Mouse (Mus musculus): ENCODE measurements around the gene Jade1. TPM values are rescaled to one million over a fixed set of nuclear protein-coding genes. Genes with fewer than 3 reads are reported as not detected.

Gene Jade1
- polyA plus RNA-seq, 1 experiment from 2014 or later = 10.3 TPM

DNA sequence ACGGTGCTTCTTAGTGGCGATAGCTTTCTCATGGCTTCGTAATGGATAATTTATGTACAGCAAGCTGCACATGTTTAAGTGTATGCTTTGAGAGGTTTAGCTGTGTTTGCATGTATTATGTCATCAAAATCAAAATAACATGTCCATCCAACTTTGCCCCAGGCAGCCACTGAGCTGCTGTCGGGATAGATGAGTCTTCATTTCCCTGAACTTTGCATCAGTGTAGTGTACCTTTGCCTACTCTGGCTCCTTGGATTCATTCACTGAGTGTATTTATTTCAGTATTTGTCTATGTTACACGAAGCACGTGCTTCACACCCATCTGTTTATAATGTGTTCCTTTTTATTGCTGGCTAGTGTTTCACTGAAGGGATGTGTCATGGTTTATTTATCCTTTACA is 30.8 kb downstream of the Jade1 start:
- no peak overlapping the region for H3K4me3 ChIP-seq (ENCODE audit: low read depth, low read length)
- H3K36me3 ChIP-seq (ENCODE audit: insufficient read depth) = no peaks in the 10 kb centered on the region; the same call in 1 of the 2 replicates
- no peaks in the 10 kb centered on the region for H3K4me1 ChIP-seq (ENCODE audit: insufficient read depth)
- H3K27me3 ChIP-seq (ENCODE audit: insufficient read depth, low read length) = no peaks in the 10 kb centered on the region
- no peak overlapping the region for H3K27ac ChIP-seq (ENCODE audit: low read depth)
- WGBS = 70% methylated on average over 6 of the region's 6 CpGs
- ATAC-seq (ENCODE audit: insufficient read depth) (no peak), DNase-seq (no peak)
- H3K9me3 ChIP-seq (ENCODE audit: low read depth, low read length) = no peaks in the 10 kb centered on the region
- TF ChIP-seq CTCF (IDR thresholded peaks at IDR 0.05; ENCODE audit: low read depth) = no peak
- no peak overlapping the region for H3K4me2 ChIP-seq
- no peak overlapping the region for H3K9ac ChIP-seq

DNA sequence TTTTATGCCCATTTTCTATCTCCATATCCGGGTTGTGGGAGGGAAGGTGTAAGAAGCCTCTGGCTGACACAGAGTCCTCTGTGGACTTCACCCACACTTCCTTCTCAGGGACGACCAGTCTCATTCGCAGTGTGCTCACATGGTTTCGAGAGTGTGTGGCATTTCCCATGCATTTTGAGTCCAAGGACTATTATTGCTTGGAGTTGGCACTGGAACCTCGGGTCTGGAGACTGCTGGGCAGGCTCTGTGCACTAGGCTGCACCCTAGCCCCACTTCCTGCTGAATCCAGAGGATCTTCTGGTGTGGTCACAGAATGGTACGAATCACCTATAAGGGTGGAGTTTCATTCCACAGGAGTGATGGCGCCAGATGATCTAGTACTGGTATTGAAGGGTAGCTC is 31.4 kb downstream of the Jade1 start:
- Histone ChIP-seq H3K27me3 (ENCODE audit: insufficient read depth, low read length) (no peaks in the 10 kb centered on the region), H3K27ac (ENCODE audit: low read depth) (no peak overlapping the region), H3K36me3 (ENCODE audit: insufficient read depth) (no peaks in the 10 kb centered on the region; the same call in 1 of the 2 replicates), H3K9ac (no peak overlapping the region), H3K9me3 (ENCODE audit: low read depth, low read length) (no peaks in the 10 kb centered on the region), H3K4me3 (ENCODE audit: low read depth, low read length) (no peak overlapping the region), H3K4me1 (ENCODE audit: insufficient read depth) (no peaks in the 10 kb centered on the region), H3K4me2 (no peak overlapping the region)
- 74% methylated on average over 7 of the region's 7 CpGs for WGBS
- no peak for DNase-seq
- no peak for ATAC-seq (ENCODE audit: insufficient read depth)
- no peak for TF ChIP-seq CTCF (IDR thresholded peaks at IDR 0.05; ENCODE audit: low read depth)

- Histone ChIP-seq H3K36me3 (ENCODE audit: insufficient read depth) (peaks cover 3% of the 10 kb centered on the region; the same call in 1 of the 2 replicates), H3K9ac (no peak overlapping the region), H3K4me2 (no peak overlapping the region), H3K27me3 (ENCODE audit: insufficient read depth, low read length) (no peaks in the 10 kb centered on the region), H3K27ac (ENCODE audit: low read depth) (no peak overlapping the region), H3K4me3 (ENCODE audit: low read depth, low read length) (no peak overlapping the region), H3K9me3 (ENCODE audit: low read depth, low read length) (no peaks in the 10 kb centered on the region), H3K4me1 (ENCODE audit: insufficient read depth) (no peaks in the 10 kb centered on the region)
- WGBS = 49% methylated on average over 6 of the region's 6 CpGs
- no peak for TF ChIP-seq CTCF (IDR thresholded peaks at IDR 0.05; ENCODE audit: low read depth)
- DNase-seq = peak; percentile 40
- ATAC-seq (ENCODE audit: insufficient read depth) = peak; percentile 78
These were observed 32.1 kb downstream of the Jade1 start for GRCm38 (mm10) chr3:41587588-41587987.

DNA sequence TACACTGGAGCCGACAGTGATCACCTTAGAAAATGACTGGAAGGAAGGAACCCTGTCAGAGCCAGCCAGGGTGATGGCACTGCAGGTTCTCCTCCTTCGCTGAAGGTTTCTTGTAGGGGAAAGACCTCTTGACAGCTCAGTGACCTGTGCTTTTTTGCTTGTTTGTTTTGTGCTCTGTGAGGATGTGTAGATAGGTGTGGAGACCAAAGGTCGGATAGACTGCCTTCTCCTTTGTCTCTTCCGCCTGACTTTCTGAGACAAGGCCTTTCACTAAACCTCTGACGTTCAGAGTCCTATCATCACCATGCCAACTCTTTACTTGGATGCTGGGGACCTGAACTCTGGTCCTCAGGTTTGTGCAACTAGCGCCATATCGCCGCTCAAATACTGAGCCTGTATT is 33.0 kb downstream of the Jade1 start:
- no peak for DNase-seq
- no peak for ATAC-seq (ENCODE audit: insufficient read depth)
- no peak for TF ChIP-seq CTCF (IDR thresholded peaks at IDR 0.05; ENCODE audit: low read depth)
- Histone ChIP-seq H3K27me3 (ENCODE audit: insufficient read depth, low read length) (no peaks in the 10 kb centered on the region), H3K4me2 (no peak overlapping the region), H3K9me3 (ENCODE audit: low read depth, low read length) (no peaks in the 10 kb centered on the region), H3K9ac (no peak overlapping the region), H3K36me3 (ENCODE audit: insufficient read depth) (peaks cover 4% of the 10 kb centered on the region; the same call in 1 of the 2 replicates), H3K4me3 (ENCODE audit: low read depth, low read length) (no peak overlapping the region), H3K27ac (ENCODE audit: low read depth) (no peak overlapping the region), H3K4me1 (ENCODE audit: insufficient read depth) (no peaks in the 10 kb centered on the region)
- WGBS = 73% methylated on average over 8 of the region's 8 CpGs

DNA sequence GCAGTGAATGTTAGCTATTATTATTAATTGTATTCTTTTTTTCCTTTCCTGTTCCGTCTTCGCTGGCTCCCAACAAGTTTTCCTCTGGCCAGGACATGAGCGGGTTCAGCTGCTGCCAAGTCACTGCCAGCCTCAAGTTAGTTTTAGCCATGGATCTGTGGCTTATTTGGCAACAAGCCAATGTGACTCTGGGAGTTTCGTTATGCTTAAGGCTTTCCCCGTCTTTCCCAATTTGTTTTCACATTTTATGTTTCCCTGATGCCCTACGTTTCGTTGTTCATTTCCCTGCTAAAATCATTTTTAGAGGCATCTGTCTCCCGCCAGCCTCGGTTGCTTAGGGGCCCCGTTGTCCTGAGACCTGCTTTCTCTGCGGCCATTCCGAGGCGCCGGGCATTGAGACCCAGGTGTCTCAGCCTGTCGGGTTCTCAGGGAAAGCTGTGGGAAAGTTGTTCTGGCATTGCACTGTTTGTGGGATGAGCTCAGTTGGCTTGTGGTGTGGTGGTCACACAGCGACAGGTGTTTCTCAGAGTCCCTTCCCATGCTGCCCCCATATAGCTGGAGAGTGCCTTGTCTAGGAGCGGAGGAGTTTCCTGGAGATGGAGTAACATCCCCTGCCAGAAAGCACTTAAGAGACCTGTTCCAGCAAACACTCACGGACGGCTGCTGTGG is 33.8 kb downstream of the Jade1 start:
- Histone ChIP-seq H3K4me3 (ENCODE audit: low read depth, low read length) (no peak overlapping the region), H3K9me3 (ENCODE audit: low read depth, low read length) (no peaks in the 10 kb centered on the region), H3K36me3 (ENCODE audit: insufficient read depth) (peaks cover 8% of the 10 kb centered on the region; the same call in 1 of the 2 replicates), H3K4me1 (ENCODE audit: insufficient read depth) (no peaks in the 10 kb centered on the region), H3K27me3 (ENCODE audit: insufficient read depth, low read length) (no peaks in the 10 kb centered on the region), H3K4me2 (no peak overlapping the region), H3K27ac (ENCODE audit: low read depth) (no peak overlapping the region), H3K9ac (no peak overlapping the region)
- WGBS = 67% methylated on average over 19 of the region's 19 CpGs
- DNase-seq (peak; percentile 52), ATAC-seq (ENCODE audit: insufficient read depth) (no peak)
- no peak for TF ChIP-seq CTCF (IDR thresholded peaks at IDR 0.05; ENCODE audit: low read depth)

DNA sequence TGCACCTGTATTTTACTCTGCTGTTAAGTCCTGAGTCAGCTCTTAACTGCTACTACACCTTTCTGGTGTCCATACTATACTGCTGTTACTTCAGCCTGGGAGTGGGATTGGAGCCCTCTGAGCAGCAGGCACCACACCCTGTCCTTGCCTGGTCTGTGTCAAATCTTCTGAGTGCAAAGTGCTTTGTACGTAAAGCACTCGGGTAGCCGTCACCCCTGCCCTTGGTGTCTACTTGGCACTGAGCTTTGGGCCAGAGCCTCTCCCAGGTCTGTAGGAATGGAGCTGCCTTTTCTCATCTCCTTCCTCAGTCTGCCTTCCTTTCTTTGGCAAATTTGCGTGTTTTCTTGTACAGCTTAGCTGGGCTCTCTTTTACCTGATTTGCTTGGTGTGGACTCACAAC is 34.5 kb downstream of the Jade1 start:
- H3K27me3 ChIP-seq (ENCODE audit: insufficient read depth, low read length) = no peaks in the 10 kb centered on the region
- H3K9ac ChIP-seq = no peak overlapping the region
- H3K4me1 ChIP-seq (ENCODE audit: insufficient read depth) = no peaks in the 10 kb centered on the region
- DNase-seq (no peak), ATAC-seq (ENCODE audit: insufficient read depth) (no peak)
- H3K4me2 ChIP-seq = no peak overlapping the region
- H3K4me3 ChIP-seq (ENCODE audit: low read depth, low read length) = no peak overlapping the region
- H3K27ac ChIP-seq (ENCODE audit: low read depth) = no peak overlapping the region
- peaks cover 8% of the 10 kb centered on the region; the same call in 1 of the 2 replicates for H3K36me3 ChIP-seq (ENCODE audit: insufficient read depth)
- no peak for TF ChIP-seq CTCF (IDR thresholded peaks at IDR 0.05; ENCODE audit: low read depth)
- H3K9me3 ChIP-seq (ENCODE audit: low read depth, low read length) = no peaks in the 10 kb centered on the region
- 94% methylated on average over 4 of the region's 4 CpGs for WGBS

DNA sequence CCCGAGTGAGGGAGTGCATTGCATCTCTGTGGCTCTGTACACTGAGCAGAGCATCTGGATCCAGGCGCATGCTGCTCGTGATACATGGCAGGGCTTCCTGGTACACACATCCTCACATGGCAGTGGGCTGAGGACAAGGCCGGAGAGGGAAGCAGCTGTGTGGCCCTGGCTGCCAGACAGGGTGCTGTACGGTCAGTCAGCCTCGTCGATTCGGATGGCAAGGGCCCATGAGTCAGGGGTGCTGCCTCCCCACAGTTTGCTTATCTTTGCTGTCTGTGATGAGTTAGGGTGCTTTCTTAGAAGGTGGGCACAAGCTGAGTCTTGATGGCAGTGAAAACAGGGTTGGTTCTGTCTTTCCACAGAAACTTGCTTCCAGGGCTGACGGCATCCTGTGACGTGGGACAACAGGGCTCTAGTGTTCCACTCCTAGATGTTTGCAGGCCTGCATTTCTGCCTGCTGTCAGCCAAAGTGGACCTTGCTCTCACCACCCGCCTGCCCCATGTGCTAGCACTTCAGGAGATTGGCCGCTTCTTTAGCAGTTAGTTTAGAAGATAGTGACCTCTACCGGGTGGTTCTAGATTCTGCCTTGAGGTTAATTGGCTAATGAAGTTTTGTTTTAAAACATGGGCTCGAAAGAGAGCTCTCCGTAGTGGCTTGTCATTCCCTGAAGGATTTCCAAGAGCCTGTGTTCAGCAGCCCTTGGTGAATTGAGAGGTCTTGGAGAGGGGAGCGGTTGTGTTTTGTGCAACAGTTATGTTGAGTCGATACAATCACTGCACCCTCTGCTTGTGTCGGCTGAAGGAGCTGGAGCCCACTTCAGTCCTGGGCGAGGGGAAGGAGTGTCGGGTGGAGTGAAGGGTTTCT is 35.4 kb downstream of the Jade1 start:
- no peak overlapping the region for H3K9ac ChIP-seq
- peak; percentile 67 for DNase-seq
- H3K4me2 ChIP-seq = no peak overlapping the region
- 79% methylated on average over 20 of the region's 20 CpGs for WGBS
- H3K9me3 ChIP-seq (ENCODE audit: low read depth, low read length) = no peaks in the 10 kb centered on the region
- no peak overlapping the region for H3K27ac ChIP-seq (ENCODE audit: low read depth)
- no peaks in the 10 kb centered on the region for H3K27me3 ChIP-seq (ENCODE audit: insufficient read depth, low read length)
- peaks cover 10% of the 10 kb centered on the region; the same call in 1 of the 2 replicates for H3K36me3 ChIP-seq (ENCODE audit: insufficient read depth)
- no peak overlapping the region for H3K4me3 ChIP-seq (ENCODE audit: low read depth, low read length)
- no peaks in the 10 kb centered on the region for H3K4me1 ChIP-seq (ENCODE audit: insufficient read depth)
- TF ChIP-seq CTCF (IDR thresholded peaks at IDR 0.05; ENCODE audit: low read depth) = peak; percentile 32
- no peak for ATAC-seq (ENCODE audit: insufficient read depth)

All from lung, embryonic 14.5 days (tissue).